Mouse (Mus musculus) bone marrow macrophage, adult 2 months (primary cell): ENCODE measurements around the gene Myo7a. TPM values are rescaled to one million over a fixed set of nuclear protein-coding genes. Genes with fewer than 3 reads are reported as not detected.
A peak's percentile ranks its signal among the peaks of the same experiment; 100 is the strongest.

ENCODE experiments used
- H3K27ac ChIP-seq: 2 replicates; pipeline ENCODE4 v1.5.1; 2012; ENCODE audit warnings: low read depth, low read length; ENCODE audit not compliant: insufficient read depth
- H3K4me1 ChIP-seq: 2 replicates; pipeline ENCODE4 v1.6.1; 2012; ENCODE audit warnings: low read length; ENCODE audit not compliant: control insufficient read depth, insufficient read depth
- H3K4me3 ChIP-seq: 2 replicates; pipeline ENCODE4 v1.5.1; 2012; ENCODE audit warnings: mild to moderate bottlenecking, low read length, moderate library complexity; ENCODE audit not compliant: insufficient read depth
- CTCF ChIP-seq: IDR thresholded peaks from 2 replicates; pipeline ENCODE4 v1.5.1; 2012; ENCODE audit warnings: low read depth, mild to moderate bottlenecking, low read length, moderate library complexity
- POLR2A ChIP-seq: IDR thresholded peaks from 2 replicates; pipeline ENCODE4 v1.6.1; 2012; ENCODE audit warnings: mild to moderate bottlenecking, low read depth, low read length, borderline replicate concordance
- polyA plus RNA-seq: library from polyadenylated mRNA; stranded (reverse); fragments of >200 nt; gene quantifications from 2 replicates; pipeline ENCODE4 v1.2.4, GENCODE M21; 2012; ENCODE audit not compliant: missing spikeins, insufficient read depth, insufficient read length

The Myo7a gene
- polyA plus RNA-seq, 1 experiment: 26.4 TPM

- no peak overlapping the region for H3K27ac ChIP-seq
- no peaks in the 10 kb centered on the region for H3K4me1 ChIP-seq
- TF ChIP-seq CTCF (no peak), POLR2A (no peak)
- no peak overlapping the region for H3K4me3 ChIP-seq
Observed at GRCm38 (mm10) chr7:98066229-98066628, 53.1 kb downstream of the Myo7a start.

- peaks cover 31% of the 10 kb centered on the region for H3K4me1 ChIP-seq
- TF ChIP-seq POLR2A: no peak
- no peak for TF ChIP-seq CTCF
- H3K27ac ChIP-seq: no peak overlapping the region
- no peak overlapping the region for H3K4me3 ChIP-seq
Observed at GRCm38 (mm10) chr7:98054942-98055341, 64.4 kb downstream of the Myo7a start.

GRCm38 (mm10) chr7:98054461-98054860 is 64.9 kb downstream of the Myo7a start:
- no peak for TF ChIP-seq CTCF
- no peak for TF ChIP-seq POLR2A
- H3K4me3 ChIP-seq: no peak overlapping the region
- peaks cover 35% of the 10 kb centered on the region for H3K4me1 ChIP-seq
- no peak overlapping the region for H3K27ac ChIP-seq

DNA sequence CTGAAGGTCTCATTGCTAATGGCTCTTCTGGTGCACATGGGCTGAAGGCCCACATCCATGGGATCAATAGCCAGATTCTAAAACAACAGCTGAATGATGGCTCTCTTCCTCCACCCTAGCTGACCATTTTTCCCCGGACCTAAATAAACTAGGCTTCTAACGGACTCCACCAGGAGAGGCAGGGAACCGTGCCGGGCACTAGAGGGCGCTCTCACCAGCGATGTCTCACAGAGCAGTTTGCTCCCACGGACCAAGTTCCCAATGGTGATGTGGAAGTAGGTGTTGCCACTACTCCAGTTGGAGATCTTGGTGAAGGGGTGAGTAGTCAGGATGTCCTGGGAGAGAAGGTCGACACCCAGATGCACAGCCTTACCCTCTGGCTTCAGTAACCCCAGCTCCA is 67.3 kb downstream of the Myo7a start:
- TF ChIP-seq POLR2A (no peak), CTCF (peak; percentile 91)
- H3K27ac ChIP-seq: no peak overlapping the region
- peaks cover 42% of the 10 kb centered on the region for H3K4me1 ChIP-seq
- no peak overlapping the region for H3K4me3 ChIP-seq

DNA sequence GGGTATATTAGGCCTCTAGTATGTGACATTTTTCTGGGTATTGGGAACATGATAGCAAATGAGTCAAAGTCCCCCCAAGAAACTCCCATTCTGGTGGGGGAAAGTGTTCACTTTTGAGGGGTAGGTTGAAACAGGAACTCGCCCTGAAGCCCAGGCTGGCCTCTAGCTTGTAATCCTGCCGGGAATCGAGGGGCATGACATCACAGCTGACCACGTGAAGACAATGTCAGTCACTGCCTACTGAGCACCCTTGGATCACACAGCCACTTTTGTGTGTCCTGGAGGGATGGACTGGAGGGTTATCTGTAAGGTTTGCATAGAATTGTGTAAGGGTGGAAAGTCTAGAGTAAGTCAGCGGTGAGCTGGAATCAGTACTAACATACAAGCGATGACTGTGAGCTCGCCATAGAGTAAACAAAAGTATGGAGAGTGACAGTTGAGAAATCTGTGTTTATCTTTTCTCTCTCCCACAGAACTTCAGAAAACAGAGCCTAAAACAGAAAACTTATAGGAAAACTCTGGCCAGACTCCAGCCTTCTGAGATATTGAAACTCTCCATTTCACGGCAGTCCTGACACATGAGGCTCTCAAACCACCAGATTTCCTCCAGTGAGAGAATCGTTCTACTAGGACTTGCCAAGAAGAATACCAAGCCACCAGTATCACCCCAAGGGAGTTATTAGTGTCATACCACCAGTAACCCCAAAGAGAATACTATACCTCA is 71.1 kb downstream of the Myo7a start:
- no peak for TF ChIP-seq CTCF
- TF ChIP-seq POLR2A: no peak
- Histone ChIP-seq H3K4me3 (no peak overlapping the region), H3K27ac (no peak overlapping the region), H3K4me1 (peaks cover 34% of the 10 kb centered on the region)

- no peak for TF ChIP-seq CTCF
- no peak for TF ChIP-seq POLR2A
- no peak overlapping the region for H3K4me3 ChIP-seq
- H3K4me1 ChIP-seq: no peaks in the 10 kb centered on the region
- no peak overlapping the region for H3K27ac ChIP-seq
Observed at GRCm38 (mm10) chr7:98002617-98003016, 116.7 kb downstream of the Myo7a start.

Other genes with a start within 250 kb of the Myo7a start
- not detected in 2 replicates for gene Gdpd4, start 199.6 kb downstream of the Myo7a start, polyA plus RNA-seq
- not detected in 2 replicates for gene Omp, start 26.0 kb upstream of the Myo7a start, polyA plus RNA-seq
- gene Capn5, start 58.8 kb upstream of the Myo7a start, polyA plus RNA-seq: 9.1 and 11.5 TPM in 2 replicates
- 0.31 and 0.45 TPM in 2 replicates for gene B3gnt6, start 80.0 kb upstream of the Myo7a start, polyA plus RNA-seq
- 69.6 and 73.6 TPM in 2 replicates for gene Acer3, start 201.7 kb upstream of the Myo7a start, polyA plus RNA-seq
- 39.7 and 41.3 TPM in 2 replicates for gene Tsku, start 241.8 kb upstream of the Myo7a start, polyA plus RNA-seq